Mouse (Mus musculus) E14TG2a.4 (cell line): ENCODE measurements at regions not wholly inside any gene's neighbourhood (a gene's known extent, or its start where the extent isn't known, plus 50 kb on each side); places are given as distances from the start of the nearest gene placed in this dataset.

Source experiments
- CTCF ChIP-seq: conservative IDR thresholded peaks from 2 replicates; pipeline ENCODE4 v1.5.1; 2014; ENCODE audit warnings: low read length
- NANOG ChIP-seq: IDR thresholded peaks from 2 replicates; pipeline ENCODE4 v1.6.1; 2014; ENCODE audit warnings: borderline replicate concordance, low read length, mixed read lengths
- POU5F1 ChIP-seq: IDR thresholded peaks from 2 replicates; pipeline ENCODE4 v1.6.1; 2014; ENCODE audit warnings: low read length, borderline replicate concordance

DNA sequence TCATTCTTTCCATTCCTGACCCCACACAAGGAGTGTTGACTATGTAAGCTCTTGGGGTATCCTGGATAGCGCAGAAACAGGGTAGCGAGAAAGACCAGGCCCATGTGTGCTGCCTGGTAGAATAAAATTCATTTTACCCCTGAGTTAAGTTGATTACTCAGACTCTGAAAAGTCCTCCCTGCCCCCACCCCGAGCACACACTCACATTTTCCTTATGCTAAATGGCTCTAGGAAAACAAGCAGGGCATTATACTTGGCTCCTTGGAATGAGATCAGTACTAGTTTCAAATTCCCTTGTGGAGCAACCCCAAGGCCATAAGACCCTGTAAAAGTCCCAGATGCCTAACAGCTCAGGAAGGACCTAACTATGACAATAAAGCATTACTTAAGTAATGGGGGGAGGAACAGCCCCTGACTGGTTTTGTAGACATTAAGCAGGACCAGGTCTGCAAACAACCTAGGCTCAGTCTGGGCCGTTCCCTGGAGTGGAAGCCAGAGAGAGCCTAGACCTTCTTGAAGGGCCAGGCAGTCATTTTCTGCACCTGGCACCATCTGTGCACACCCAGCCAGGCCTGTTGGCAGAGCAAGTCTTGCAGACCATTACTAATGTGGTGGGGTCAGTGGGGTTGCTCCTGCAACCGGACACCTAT lies 262.9 kb downstream of the Sox4 start:
- TF ChIP-seq CTCF = no peak
- no peak for TF ChIP-seq NANOG
- TF ChIP-seq POU5F1 = no peak
